Mouse (Mus musculus): Measurements from ENCODE around the gene Scfd2.

- TF ChIP-seq CTCF (IDR thresholded peaks at IDR 0.05; ENCODE audit: low read depth, low read length) (no peak), POLR2A (IDR thresholded peaks at IDR 0.05; ENCODE audit: extremely low read depth, insufficient read depth, low read length) (no peak)
Measured at GRCm38 (mm10) chr5:74171768-74172167, 359.8 kb downstream of the Scfd2 start.

Data from liver, adult 2 months (tissue).